Mouse (Mus musculus): ENCODE results near the gene Tmem8.

The Tmem8 gene

GRCm38 (mm10) chr17:26142796-26143195, 29.7 kb downstream of the Tmem8 start:
- no peak for DNase-seq (ENCODE audit: low read depth, low spot score)

- DNase-seq (ENCODE audit: low read depth, low spot score): no peak
Observed at GRCm38 (mm10) chr17:26143386-26143785, 30.3 kb downstream of the Tmem8 start.

- DNase-seq (ENCODE audit: low read depth, low spot score): no peak
Observed at GRCm38 (mm10) chr17:26149056-26149455, 36.0 kb downstream of the Tmem8 start.

GRCm38 (mm10) chr17:26151886-26152630, 39.0 kb downstream of the Tmem8 start:
- DNase-seq (ENCODE audit: low read depth, low spot score): no peak

DNA sequence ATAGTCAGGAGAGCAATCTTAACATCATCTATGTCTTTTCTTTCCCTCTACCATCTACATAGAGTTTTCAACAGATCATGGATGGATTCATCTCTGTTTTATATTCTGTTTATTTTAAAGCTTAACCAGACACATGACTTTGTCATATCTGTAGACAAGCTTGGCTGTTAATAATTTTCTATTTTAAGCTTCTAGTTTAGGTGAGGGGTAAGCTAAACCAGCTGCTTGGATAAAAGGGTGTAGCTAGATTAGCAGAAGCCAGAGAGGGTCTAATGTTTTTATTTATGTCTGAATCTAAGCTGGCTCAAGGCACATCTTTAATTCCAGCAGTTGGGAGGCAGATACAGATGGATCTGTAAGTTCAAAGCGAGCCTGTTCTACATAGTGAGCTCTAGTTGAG, 49.6 kb downstream of the Tmem8 start:
- DNase-seq (ENCODE audit: low read depth, low spot score): no peak

- DNase-seq (ENCODE audit: low read depth, low spot score): no peak
Observed at GRCm38 (mm10) chr17:26168039-26168438, 54.9 kb downstream of the Tmem8 start.

Data from ES-CJ7 (cell line).